Mouse (Mus musculus) layer of hippocampus, adult 18-20 months (tissue): Measurements from ENCODE around the gene Ccdc188. TPM values are rescaled to one million over a fixed set of nuclear protein-coding genes. Genes with fewer than 3 reads are reported as not detected.

ENCODE experiments used
- total RNA-seq, 2 experiments: library from RNA; stranded (reverse); gene quantifications; 2 replicates each; pipeline ENCODE4 v1.2.3; 2021

The Ccdc188 gene
- total RNA-seq, 2 experiments from 2014 or later: not detected

Other genes with a start within 250 kb of the Ccdc188 start
- gene Vpreb2, start 237.5 kb upstream of the Ccdc188 start, total RNA-seq: under 1 TPM in 1 of 2 experiments, not detected in 1; 0.71 TPM
- gene Dgcr6, start 165.0 kb upstream of the Ccdc188 start, total RNA-seq: 10 to 100 TPM; 71.2 to 76.7 TPM
- gene Prodh, start 127.7 kb upstream of the Ccdc188 start, total RNA-seq: 10 to 100 TPM; 41.1 to 45.8 TPM
- gene Rtn4r, start 90.2 kb upstream of the Ccdc188 start, total RNA-seq: 100 to 1,000 TPM; 108 to 117 TPM
- 10 to 100 TPM; 69.4 to 75.9 TPM for gene Zdhhc8, start 17.3 kb downstream of the Ccdc188 start, total RNA-seq
- gene Trmt2a, start 30.8 kb downstream of the Ccdc188 start, total RNA-seq: 10 to 100 TPM; 50.7 to 53.0 TPM
- gene Ranbp1, start 30.9 kb downstream of the Ccdc188 start, total RNA-seq: 10 to 100 TPM; 88.9 to 95.6 TPM
- gene Gm49776, start 40.4 kb downstream of the Ccdc188 start, total RNA-seq: not detected
- 10 to 100 TPM; 35.7 to 43.0 TPM for gene Dgcr8, start 71.4 kb downstream of the Ccdc188 start, total RNA-seq
- gene Tango2, start 130.2 kb downstream of the Ccdc188 start, total RNA-seq: 100 to 1,000 TPM; 102 to 116 TPM
- 10 to 100 TPM; 33.2 to 38.6 TPM for gene Arvcf, start 130.3 kb downstream of the Ccdc188 start, total RNA-seq
- gene Txnrd2, start 208.5 kb downstream of the Ccdc188 start, total RNA-seq: 10 to 100 TPM; 15.3 to 22.4 TPM
- 10 to 100 TPM; 78.2 to 82.4 TPM for gene Comt, start 209.0 kb downstream of the Ccdc188 start, total RNA-seq